Mouse (Mus musculus): Measurements from ENCODE around the gene Kcnk16. TPM values are rescaled to one million over a fixed set of nuclear protein-coding genes. Genes with fewer than 3 reads are reported as not detected.

Gene Kcnk16
- total RNA-seq, 2 experiments from 2014 or later = not detected

Other genes starting within 250 kb of the Kcnk16 start
- 1.9 TPM in 1 of 2 replicates, not detected in the other for gene Saysd1, start 130.7 kb downstream of the Kcnk16 start, total RNA-seq (2015; ENCODE audit: low replicate concordance)
- gene Saysd1, start 130.7 kb downstream of the Kcnk16 start, total RNA-seq (2017; ENCODE audit: low replicate concordance) = not detected in 2 replicates
- not detected in 2 replicates for gene Kcnk5, start 87.4 kb downstream of the Kcnk16 start, total RNA-seq (2015; ENCODE audit: low replicate concordance)
- 0.26 and 2.0 TPM in 2 replicates for gene Kcnk5, start 87.4 kb downstream of the Kcnk16 start, total RNA-seq (2017; ENCODE audit: low replicate concordance)
- gene Nudt13, start 25.5 kb upstream of the Kcnk16 start, total RNA-seq (2015; ENCODE audit: low replicate concordance) = 4.4 TPM in 1 of 2 replicates, not detected in the other
- 3.6 and 5.3 TPM in 2 replicates for gene Nudt13, start 25.5 kb upstream of the Kcnk16 start, total RNA-seq (2017; ENCODE audit: low replicate concordance)
- 10.2 and 10.9 TPM in 2 replicates for gene Ecd, start 78.9 kb upstream of the Kcnk16 start, total RNA-seq (2015; ENCODE audit: low replicate concordance)
- 9.1 and 10.2 TPM in 2 replicates for gene Ecd, start 78.9 kb upstream of the Kcnk16 start, total RNA-seq (2017; ENCODE audit: low replicate concordance)
- gene Fam149b, start 79.0 kb upstream of the Kcnk16 start, total RNA-seq (2015; ENCODE audit: low replicate concordance) = 12.5 and 23.2 TPM in 2 replicates
- gene Fam149b, start 79.0 kb upstream of the Kcnk16 start, total RNA-seq (2017; ENCODE audit: low replicate concordance) = 5.5 and 10.5 TPM in 2 replicates
- 30.5 and 30.9 TPM in 2 replicates for gene Dnajc9, start 119.7 kb upstream of the Kcnk16 start, total RNA-seq (2015; ENCODE audit: low replicate concordance)
- 51.7 and 71.7 TPM in 2 replicates for gene Dnajc9, start 119.7 kb upstream of the Kcnk16 start, total RNA-seq (2017; ENCODE audit: low replicate concordance)
- gene Mrps16, start 124.4 kb upstream of the Kcnk16 start, total RNA-seq (2015; ENCODE audit: low replicate concordance) = 12.9 and 16.1 TPM in 2 replicates
- 5.0 and 14.6 TPM in 2 replicates for gene Mrps16, start 124.4 kb upstream of the Kcnk16 start, total RNA-seq (2017; ENCODE audit: low replicate concordance)
- gene Cfap70, start 183.0 kb upstream of the Kcnk16 start, total RNA-seq (2015; ENCODE audit: low replicate concordance) = 1.3 TPM in 2 replicates
- gene Cfap70, start 183.0 kb upstream of the Kcnk16 start, total RNA-seq (2017; ENCODE audit: low replicate concordance) = 0.09 TPM in 1 of 2 replicates, not detected in the other
- 107 and 122 TPM in 2 replicates for gene Anxa7, start 210.9 kb upstream of the Kcnk16 start, total RNA-seq (2015; ENCODE audit: low replicate concordance)
- gene Anxa7, start 210.9 kb upstream of the Kcnk16 start, total RNA-seq (2017; ENCODE audit: low replicate concordance) = 114 and 164 TPM in 2 replicates
- 4.6 and 21.7 TPM in 2 replicates for gene Mss51, start 227.7 kb upstream of the Kcnk16 start, total RNA-seq (2015; ENCODE audit: low replicate concordance)
- 8.5 and 13.2 TPM in 2 replicates for gene Mss51, start 227.7 kb upstream of the Kcnk16 start, total RNA-seq (2017; ENCODE audit: low replicate concordance)

Data from erythroblast, adult 5-6 weeks (primary cell).